Mouse (Mus musculus) liver, embryonic 14 days (tissue): ENCODE results near the gene Cox11. TPM values are rescaled to one million over a fixed set of nuclear protein-coding genes. Genes with fewer than 3 reads are reported as not detected.

Experiments
- polyA plus RNA-seq: library from polyadenylated mRNA; depleted of rRNA; stranded (reverse); fragments of >200 nt; gene quantifications from 2 replicates; pipeline ENCODE4 v1.2.3, GENCODE M21; 2012; rRNA removed

The Cox11 gene
- 16.5 and 19.3 TPM in 2 replicates for polyA plus RNA-seq

DNA sequence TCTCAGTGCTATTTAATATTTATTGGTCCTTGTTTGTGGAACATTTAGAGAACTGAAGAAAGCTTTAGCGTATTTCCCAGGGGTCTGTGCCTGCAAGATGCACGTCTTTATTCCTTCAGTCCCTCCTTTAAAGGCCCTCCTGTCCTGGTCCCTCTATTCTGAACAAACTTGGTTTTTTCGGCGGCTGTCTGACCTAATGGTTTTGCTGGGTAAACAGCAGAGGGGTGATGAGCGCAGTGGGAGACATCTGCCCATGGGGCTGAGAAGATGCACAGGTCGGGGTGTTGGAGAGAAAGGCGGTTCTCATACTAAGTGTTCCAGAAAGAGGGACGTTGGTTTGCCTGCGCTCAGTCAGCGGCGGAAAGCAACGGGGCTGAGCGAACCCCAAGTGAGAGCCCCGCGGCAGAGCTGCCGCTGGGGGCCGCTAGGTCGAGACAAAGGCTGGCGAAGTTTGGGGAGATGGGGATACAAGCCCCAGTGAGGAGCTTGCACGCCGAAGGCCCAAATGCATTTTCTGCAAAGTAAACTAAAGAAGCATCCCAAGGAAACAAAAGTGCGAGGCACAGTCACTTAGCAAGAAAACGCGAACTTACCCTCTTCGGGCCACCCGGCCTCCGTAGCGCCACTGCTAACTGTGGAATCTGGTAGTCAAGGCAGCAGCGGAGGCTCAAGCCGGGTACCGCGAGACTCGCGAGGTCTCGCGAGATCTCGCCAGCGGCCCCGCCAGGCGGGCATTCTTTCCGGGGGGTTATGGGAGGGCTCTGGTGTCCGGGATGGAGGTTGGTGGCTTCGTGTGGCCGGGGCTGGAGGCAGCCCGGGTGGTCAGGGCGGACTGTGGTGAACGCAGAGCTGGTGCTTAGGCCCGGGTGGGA lies at the start of gene Cox11, which contains the start of gene Stxbp4:
Gene Cox11 (plus strand): TSS at position 734 of the 872 bp plus-strand sequence.
Gene Stxbp4 (minus strand): TSS at position 645 of the 872 bp plus-strand sequence.

GRCm38 (mm10) chr11:90687460-90688416 lies 49.8 kb downstream of the Cox11 start, which contains the start of gene Tom1l1:
Gene Tom1l1, minus strand, starts transcription at chr11:90688366.

Other genes starting within 250 kb of the Cox11 start
- gene Hlf, start 247.3 kb upstream of the Cox11 start, polyA plus RNA-seq: 2.2 and 3.5 TPM in 2 replicates
- 2.8 and 3.1 TPM in 2 replicates for gene Stxbp4, start 89 bp upstream of the Cox11 start, polyA plus RNA-seq
- 25.0 and 30.7 TPM in 2 replicates for gene Tom1l1, start 50.2 kb downstream of the Cox11 start, polyA plus RNA-seq